Mouse (Mus musculus): ENCODE measurements around the gene Jmjd6. TPM values are rescaled to one million over a fixed set of nuclear protein-coding genes. Genes with fewer than 3 reads are reported as not detected.
"Not testable (repeated sequence)": the region's sequence is repeated elsewhere in the genome, so short reads cannot be mapped to it uniquely, and the experiment has no call there.

The Jmjd6 gene
- total RNA-seq, 1 experiment from 2014 or later: 28.4 TPM

- DNase-seq: not testable (repeated sequence)
Measured at GRCm38 (mm10) chr11:116823885-116824284, 19.4 kb downstream of the Jmjd6 start.

- no peak for DNase-seq
Measured at GRCm38 (mm10) chr11:116823255-116823654, 20.0 kb downstream of the Jmjd6 start.

- no peak for DNase-seq
Measured at GRCm38 (mm10) chr11:116822626-116823025, 20.6 kb downstream of the Jmjd6 start.

GRCm38 (mm10) chr11:116822215-116822614 lies 21.0 kb downstream of the Jmjd6 start:
- no peak for DNase-seq

- no peak for DNase-seq
Measured at GRCm38 (mm10) chr11:116821057-116821940, 21.9 kb downstream of the Jmjd6 start.

- DNase-seq: no peak
Measured at GRCm38 (mm10) chr11:116819932-116820593, 23.2 kb downstream of the Jmjd6 start.

- DNase-seq: no peak
Measured at GRCm38 (mm10) chr11:116818722-116819121, 24.5 kb downstream of the Jmjd6 start.

- DNase-seq: no peak
Measured at GRCm38 (mm10) chr11:116817567-116817966, 25.7 kb downstream of the Jmjd6 start.

GRCm38 (mm10) chr11:116816769-116817168 lies 26.5 kb downstream of the Jmjd6 start:
- peak; percentile 26 for DNase-seq

GRCm38 (mm10) chr11:116814884-116815415 lies 28.3 kb downstream of the Jmjd6 start:
- no peak for DNase-seq

- no peak for DNase-seq
Measured at GRCm38 (mm10) chr11:116814076-116814883, 29.0 kb downstream of the Jmjd6 start.

GRCm38 (mm10) chr11:116813610-116814009 lies 29.6 kb downstream of the Jmjd6 start:
- DNase-seq: no peak

GRCm38 (mm10) chr11:116812793-116813529 lies 30.3 kb downstream of the Jmjd6 start:
- no peak for DNase-seq

GRCm38 (mm10) chr11:116810983-116811901 lies 32.0 kb downstream of the Jmjd6 start:
- DNase-seq: peak; percentile 67

GRCm38 (mm10) chr11:116810528-116810927 lies 32.7 kb downstream of the Jmjd6 start:
- no peak for DNase-seq

GRCm38 (mm10) chr11:116809520-116809919 lies 33.7 kb downstream of the Jmjd6 start:
- DNase-seq: no peak

GRCm38 (mm10) chr11:116808811-116809395 lies 34.3 kb downstream of the Jmjd6 start:
- DNase-seq: no peak

GRCm38 (mm10) chr11:116807938-116808606 lies 35.2 kb downstream of the Jmjd6 start:
- DNase-seq: peak; percentile 83

- no peak for DNase-seq
Measured at GRCm38 (mm10) chr11:116807526-116807925, 35.7 kb downstream of the Jmjd6 start.

All from adrenal gland, postnatal 25 days (tissue).